Mouse (Mus musculus) granulocyte monocyte progenitor cell, adult 5-6 weeks (primary cell): Measurements from ENCODE around the gene Ryk. TPM values are rescaled to one million over a fixed set of nuclear protein-coding genes. Genes with fewer than 3 reads are reported as not detected.
A peak's percentile ranks its signal among the peaks of the same experiment; 100 is the strongest.

Source experiments
- ATAC-seq: replicated peaks from 2 replicates; pipeline ENCODE4 v1.8.0; 2016; ENCODE audit warnings: mild to moderate bottlenecking, moderate TSS enrichment, inconsistent platforms; ENCODE audit not compliant: poor library complexity, severe bottlenecking
- total RNA-seq, 2 experiments: library from RNA; stranded (forward) in 1 of 2; stranded (reverse) in 1 of 2; fragments of 200-712, 200-1000 nt in 1 of 2; fragments of >200 nt in 1 of 2; fragmentation: Nextera tagmentation in 1 of 2; gene quantifications; 2 replicates each; pipeline ENCODE4 v1.2.3; 2014 to 2017

The Ryk gene
- total RNA-seq, 2 experiments from 2014 or later = 0.10 to 2.9 TPM

GRCm38 (mm10) chr9:102892480-102893355 lies 58.0 kb downstream of the Ryk start:
- no peak for ATAC-seq

DNA sequence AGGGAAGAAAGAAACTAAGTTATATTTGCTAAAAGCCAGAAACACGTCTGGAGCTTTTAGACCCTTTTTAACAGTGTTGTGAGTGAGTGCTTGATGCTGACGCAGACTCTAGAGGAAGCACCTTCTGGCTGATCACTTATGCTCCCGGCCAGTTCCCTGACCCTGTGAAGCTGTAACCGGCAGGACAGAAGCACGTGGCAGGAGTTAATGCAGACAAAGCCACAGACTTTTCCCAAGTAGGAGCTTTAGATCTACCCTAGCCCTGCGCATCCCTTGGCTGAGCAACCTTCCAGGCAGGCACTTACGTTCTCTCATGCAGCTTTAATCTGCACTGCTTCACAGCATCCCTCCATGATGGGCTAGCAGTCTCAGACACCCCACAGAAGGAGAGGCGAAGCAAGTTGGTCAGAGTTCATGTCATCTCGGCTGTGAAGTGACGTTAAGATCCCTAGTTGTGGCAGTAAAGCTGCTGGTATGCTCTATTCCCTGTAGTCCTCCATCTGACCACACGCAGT lies 58.7 kb downstream of the Ryk start:
- no peak for ATAC-seq

GRCm38 (mm10) chr9:102899916-102900315 lies 65.2 kb downstream of the Ryk start:
- ATAC-seq = no peak

DNA sequence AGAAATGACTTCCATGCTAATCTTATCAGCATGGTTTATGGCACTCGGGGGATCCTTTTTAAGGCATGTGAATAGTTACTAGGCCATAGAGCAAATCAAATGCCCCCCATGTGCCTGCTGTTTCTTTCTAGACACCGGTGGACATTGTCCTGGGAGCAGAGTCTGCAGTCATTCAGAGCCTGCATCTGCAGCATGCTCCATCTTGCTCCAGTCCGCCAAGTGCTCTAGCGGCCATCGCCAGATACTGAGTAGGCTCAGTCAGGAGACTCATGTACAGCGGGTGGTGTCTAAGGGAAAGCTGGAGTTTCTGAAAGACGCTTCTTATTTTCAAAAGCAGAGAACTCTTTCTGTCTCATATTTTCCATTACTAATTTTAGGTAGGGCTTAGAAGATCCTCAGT lies 67.6 kb downstream of the Ryk start:
- ATAC-seq = no peak

GRCm38 (mm10) chr9:102904952-102905351 lies 70.2 kb downstream of the Ryk start:
- ATAC-seq = no peak

- ATAC-seq = no peak
Measured at GRCm38 (mm10) chr9:102906781-102907180, 72.1 kb downstream of the Ryk start.

- ATAC-seq = no peak
Measured at GRCm38 (mm10) chr9:102907521-102908246, 73.0 kb downstream of the Ryk start.

- no peak for ATAC-seq
Measured at GRCm38 (mm10) chr9:102911526-102911925, 76.8 kb downstream of the Ryk start.

GRCm38 (mm10) chr9:102912516-102913035 lies 77.9 kb downstream of the Ryk start:
- no peak for ATAC-seq

DNA sequence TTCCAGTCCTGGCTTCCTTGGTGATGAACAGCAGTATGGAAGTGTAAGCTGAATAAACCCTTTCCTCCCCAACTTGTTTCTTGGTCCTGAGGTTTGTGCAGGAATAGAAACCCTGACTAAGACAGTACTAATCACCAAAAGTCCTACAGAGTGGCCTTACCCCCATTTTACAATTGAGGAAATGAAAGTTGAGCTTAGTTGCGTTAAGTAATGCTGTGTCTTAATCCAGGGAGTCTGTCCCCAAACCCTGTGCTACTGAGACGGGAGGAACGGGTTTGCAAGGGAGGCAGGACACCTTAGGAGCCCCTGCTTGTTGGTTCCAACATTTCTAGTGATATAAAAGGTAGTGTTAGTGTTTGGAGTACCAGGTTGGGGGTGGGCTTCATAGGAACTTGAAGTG lies 78.9 kb downstream of the Ryk start:
- ATAC-seq = peak; percentile 91

DNA sequence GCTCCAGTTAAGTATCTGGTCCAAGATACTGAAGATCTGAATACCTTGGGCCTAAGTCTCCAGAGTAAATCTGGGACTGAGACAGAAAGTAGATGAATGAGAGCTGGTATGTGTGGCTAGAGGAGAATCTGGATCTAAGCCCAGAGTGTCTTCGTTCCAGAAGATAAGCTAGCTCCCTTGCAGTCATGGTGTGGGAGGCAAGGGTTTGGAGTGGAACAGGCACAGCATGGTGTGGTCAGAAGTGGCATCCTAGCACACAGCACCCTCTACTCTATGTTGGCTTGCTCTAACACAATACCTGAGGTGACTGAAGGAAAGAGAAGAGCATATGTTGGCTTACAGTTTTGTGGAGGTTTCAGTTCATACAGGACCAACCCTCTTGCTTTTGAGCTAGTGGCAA lies 79.9 kb downstream of the Ryk start:
- no peak for ATAC-seq

- ATAC-seq = no peak
Measured at GRCm38 (mm10) chr9:102915292-102915854, 80.7 kb downstream of the Ryk start.

DNA sequence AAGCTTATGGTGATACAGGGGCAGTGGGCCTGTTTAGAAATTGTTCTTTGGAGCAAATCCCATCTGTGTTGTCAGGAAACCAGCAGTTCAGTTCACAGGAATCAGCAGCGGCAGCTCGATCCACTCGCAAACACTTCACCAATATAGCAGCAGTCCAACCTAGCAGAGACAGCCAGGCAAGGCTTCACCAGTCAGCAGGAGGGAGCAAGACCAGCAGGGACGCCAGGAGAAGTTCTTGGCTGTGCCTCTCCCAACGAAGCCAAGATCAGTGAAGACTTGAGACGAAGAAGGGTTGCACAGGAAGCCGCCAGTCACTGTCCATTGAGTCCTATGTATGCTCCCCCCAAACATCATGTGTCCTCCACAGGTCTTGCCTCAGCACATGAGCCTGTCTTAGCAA lies 81.4 kb downstream of the Ryk start:
- no peak for ATAC-seq

DNA sequence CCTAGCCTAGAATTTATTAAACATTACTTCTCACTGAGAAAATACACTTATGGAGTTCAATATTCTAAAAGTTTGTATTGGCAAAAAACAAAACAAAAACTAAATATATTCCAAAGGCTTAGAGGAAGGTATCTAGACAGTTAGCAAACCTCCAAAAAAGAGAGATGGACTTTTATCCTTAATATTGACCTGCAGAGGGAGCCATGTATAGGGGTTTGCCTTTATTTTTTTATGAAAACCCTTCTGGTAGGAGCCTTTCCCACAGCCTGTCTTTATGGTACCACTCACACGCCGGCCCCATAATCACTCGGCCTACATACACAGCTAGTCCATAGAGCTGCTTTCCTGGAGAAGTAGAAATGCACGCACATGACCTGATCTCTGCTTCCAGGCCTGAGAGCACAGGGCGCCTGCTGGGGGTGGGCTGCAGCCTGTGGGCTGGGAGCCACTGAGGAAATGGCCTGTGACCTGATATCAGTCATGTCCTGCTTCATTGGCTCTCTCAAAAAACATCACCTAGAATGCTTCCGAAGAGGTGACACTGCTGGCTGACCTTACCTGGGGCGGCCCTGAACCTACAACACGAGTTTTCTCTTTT lies 82.9 kb downstream of the Ryk start:
- no peak for ATAC-seq

- no peak for ATAC-seq
Measured at GRCm38 (mm10) chr9:102919486-102919885, 84.8 kb downstream of the Ryk start.

- no peak for ATAC-seq
Measured at GRCm38 (mm10) chr9:102921791-102922190, 87.1 kb downstream of the Ryk start.

DNA sequence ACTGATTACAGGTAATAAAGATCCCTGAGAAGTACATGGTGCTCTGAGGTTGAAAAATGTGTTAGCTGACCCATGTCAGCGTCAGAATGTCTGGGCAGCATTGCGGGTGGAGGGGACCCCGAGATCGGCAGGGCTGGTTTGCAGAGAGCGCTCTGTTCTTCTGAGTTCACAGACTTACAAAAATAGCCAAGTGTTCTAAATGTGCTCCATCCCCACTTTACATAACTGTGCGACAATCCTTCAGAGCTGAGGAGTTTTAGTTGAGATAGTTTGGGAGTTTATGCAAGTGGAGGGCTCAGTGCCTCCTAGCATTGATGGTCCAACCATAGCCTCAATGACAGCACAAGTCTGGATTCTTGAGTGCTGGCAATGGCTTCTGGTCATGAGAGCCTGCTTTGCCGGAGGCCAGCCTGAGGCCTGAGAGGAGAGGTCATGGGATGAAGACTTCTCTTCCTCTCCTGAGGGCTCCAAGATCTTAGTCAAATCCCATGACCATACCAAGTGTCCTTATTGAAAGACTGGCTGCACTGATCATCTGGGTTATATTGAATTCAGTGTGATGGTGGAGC lies 88.2 kb downstream of the Ryk start:
- ATAC-seq = no peak

DNA sequence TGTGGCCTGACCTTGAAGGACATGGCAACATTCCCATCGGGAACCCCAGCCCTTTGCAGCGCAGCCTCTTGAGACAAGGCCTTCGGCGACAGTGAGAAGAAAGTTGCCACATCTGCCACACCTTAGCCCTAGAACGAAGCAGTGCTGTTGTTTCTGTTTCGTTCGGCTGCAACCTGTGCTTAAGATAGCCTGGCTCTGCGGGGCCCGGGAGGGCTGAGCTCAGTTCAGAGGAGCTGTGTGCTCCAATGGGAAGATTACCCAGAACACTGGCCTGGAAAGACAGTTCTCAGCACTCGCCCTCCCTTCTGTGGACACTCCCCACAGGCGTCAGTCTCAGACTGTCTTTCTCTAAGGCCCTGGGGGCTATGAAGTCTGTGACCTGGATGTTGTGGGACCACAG lies 89.1 kb downstream of the Ryk start:
- ATAC-seq = no peak

GRCm38 (mm10) chr9:102924627-102925316 lies 90.1 kb downstream of the Ryk start:
- ATAC-seq = no peak

- no peak for ATAC-seq
Measured at GRCm38 (mm10) chr9:102926137-102926536, 91.4 kb downstream of the Ryk start.
